Mouse (Mus musculus) lung, adult 2 months (tissue): ENCODE results near the gene Rnf187.

Experiments used
- CTCF ChIP-seq: fragments of 200-500 bp; IDR thresholded peaks from 2 replicates; pipeline ENCODE4 v1.5.1; 2011; ENCODE audit warnings: mild to moderate bottlenecking, low read length, control low read depth; ENCODE audit not compliant: insufficient read depth
- POLR2A ChIP-seq: fragments of 200-500 bp; IDR thresholded peaks from 2 replicates; pipeline ENCODE4 v1.6.1; 2011; ENCODE audit warnings: low read depth, mild to moderate bottlenecking, control low read depth, low read length, borderline replicate concordance; ENCODE audit errors: extremely low read depth

DNA sequence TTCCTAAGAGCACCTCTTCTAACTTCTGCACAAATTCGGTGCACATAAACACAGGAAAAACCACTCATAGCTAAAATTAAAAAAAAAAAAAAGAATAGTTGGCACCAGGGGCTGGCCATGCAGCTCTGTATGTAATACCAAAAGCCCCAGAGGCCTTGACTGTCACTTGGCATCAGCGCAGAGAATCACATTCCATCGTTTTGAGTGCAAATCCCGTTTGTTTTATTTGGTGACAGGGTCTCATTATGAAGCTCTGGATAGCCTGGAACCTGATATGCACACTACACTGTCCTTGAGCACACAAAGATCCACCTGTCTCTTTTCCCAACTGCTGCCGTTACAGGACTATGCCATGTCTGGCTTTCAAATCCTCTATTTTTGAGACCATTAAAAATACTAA, 12.5 kb upstream of the Rnf187 start:
- TF ChIP-seq CTCF (no peak), POLR2A (no peak)
